Mouse (Mus musculus): ENCODE measurements at regions not wholly inside any gene's neighbourhood (a gene's known extent, or its start where the extent isn't known, plus 50 kb on each side); places are given as distances from the start of the nearest gene placed in this dataset.

DNA sequence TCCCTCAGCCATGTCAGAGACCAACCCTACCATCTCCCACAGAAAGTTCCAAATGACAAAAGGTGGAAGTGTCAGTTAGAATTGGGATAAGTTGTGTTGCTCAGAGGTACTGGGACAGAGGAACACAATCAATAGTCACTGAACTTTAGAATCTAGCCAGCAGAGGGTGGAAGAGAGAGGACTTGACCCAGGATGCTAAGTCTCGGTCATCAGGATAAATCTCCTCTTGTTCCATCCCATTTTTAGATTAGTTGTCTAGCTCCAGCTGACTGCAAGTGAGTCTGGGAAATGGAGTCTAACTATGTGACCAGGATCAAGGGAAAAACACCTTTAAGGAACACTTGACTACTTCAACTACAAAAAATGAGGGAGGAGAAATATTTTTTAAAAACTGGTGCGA, 91.5 kb downstream of the Fam84b start:
- intact Hi-C loops (cut with DNase I) = loop anchor here (2.0 kb wide), 1 partner anchor 61 kb away; no protein-coding TSS in a partner anchor
- peak in 1 of 2 experiments; percentile 4 for DNase-seq

DNA sequence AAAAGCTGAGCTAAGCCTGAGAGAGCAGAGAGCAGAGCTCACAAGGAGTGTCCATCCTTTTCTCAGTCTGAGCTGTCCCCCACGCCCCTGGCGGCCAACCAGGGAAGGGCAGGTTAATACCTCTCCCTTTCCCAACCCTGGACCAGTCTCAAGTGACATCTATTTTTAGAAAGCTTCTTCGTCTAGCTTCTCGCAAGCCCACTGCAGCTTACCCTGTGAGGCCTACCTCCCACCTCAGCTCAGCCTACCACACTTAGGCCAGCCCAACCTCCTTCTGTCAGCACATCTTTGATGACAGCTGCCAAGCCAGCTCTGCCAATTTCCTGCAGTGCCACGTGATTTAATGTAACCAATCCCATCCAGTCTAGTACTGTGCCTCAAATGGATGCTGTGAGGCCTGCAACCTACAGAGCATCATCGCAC, 93.6 kb downstream of the Fam84b start:
- DNase-seq = peak; percentile 57 to 69
- intact Hi-C loops (cut with DNase I) = loop anchor here (2.0 kb wide), 1 partner anchor 337 kb away; no protein-coding TSS in a partner anchor

DNA sequence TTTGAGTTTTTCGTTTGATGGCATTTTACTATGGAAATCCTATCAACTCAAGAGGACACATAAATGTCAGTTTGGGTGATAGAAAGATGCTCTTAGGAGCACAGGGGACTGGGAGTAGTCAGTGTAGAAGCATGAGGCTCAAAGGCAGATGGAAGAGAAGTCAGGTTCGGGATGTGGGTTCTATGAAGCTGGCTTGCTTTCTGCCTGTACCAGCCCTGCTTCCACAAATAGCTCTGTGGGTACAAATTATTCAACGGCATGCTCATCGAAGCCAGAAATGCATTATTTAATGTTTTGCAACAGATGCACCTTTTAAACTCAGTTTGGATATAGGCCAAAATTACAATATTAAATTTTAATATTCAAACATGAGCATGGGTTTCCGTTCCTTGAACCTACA, 99.3 kb downstream of the Fam84b start:
- intact Hi-C loops (cut with DNase I) = no loop called here
- no peak for DNase-seq

DNA sequence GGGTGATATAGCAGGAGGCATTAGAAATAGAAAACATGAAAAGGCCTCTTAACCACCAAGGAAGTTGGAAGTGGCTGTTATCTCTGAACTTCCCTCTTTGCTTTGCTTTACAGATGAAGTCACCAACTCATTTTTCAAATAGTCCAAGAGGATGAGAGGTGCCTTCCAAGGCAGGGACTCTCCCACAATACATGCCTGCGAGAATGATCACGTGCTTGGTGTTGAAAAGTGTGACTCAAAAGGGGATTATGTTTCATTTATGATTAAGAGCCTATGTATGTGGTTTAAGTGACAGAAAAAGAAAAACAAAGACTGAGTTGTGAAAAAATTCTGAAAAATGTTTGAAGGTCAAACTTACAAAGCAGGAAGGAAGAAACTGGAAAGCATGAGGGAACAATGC, 114.0 kb downstream of the Fam84b start:
- no peak for DNase-seq
- intact Hi-C loops (cut with DNase I) = no loop called here

GRCm38 (mm10) chr15:60738258-60738657, 115.3 kb downstream of the Fam84b start:
- intact Hi-C loops (cut with DNase I) = no loop called here

DNA sequence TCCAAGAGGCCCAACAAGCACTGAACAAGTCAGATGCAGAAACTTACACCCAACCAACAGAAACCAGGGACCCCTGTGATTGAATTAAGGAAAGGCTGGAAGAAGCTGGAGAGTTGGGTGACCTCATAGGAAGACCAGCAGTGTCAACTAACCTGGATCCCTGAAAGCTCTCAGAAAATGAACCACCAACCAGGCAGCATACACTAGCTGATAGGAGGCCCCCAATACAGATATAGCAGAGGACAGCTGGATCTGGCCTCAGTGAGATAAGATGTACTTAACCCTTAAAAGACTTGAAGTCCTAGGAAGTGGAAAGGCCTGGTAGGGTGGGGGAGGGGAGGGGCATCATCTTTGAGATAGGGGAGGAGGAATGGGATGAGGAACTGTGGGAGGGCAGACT, 121.2 kb downstream of the Fam84b start:
- DNase-seq = no peak
- intact Hi-C loops (cut with DNase I) = no loop called here

More at GRCm38 (mm10) chr15:60738258-60738657, 115.3 kb downstream of the Fam84b start:
- no peak for DNase-seq

DNA sequence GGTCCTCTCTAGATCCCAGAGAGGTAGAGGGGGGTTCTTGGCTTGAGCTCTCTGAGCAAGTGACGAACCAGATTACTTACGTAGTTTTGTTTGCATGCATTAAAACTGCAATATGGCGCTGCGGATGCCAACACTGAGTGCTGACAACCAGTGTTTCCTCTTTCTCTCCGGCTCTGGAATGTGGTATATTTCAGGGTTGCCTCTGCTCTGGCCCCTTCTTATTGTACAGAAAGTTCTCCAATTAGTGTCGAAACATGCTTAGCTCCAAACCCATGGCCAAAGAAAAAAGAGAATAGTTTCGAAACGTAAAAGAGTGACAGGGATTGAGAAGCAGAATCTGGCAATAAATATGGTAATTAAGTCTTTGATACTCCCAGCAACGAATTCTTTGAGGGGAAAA, 124.8 kb downstream of the Fam84b start:
- DNase-seq = no peak
- intact Hi-C loops (cut with DNase I) = no loop called here

DNA sequence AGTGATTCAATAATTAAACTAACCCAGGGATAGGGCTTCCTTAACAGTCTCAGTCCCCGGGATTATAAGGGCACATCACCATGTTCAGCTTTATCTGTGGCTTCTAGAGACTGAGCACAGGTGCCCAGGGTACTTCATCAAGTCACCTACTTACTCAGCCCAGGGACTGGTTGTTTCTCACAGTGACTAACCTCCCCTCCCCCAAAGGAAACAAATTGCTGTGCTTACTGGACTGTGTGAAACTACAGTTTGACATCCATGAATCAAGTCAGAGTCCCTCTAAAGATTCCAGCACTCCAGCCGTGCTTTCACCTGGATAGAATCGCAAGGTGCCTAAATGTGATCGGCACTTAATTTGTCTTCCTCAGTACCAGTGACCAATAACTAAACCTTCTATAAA, 125.2 kb downstream of the Fam84b start:
- no peak for DNase-seq
- intact Hi-C loops (cut with DNase I) = no loop called here

- intact Hi-C loops (cut with DNase I) = no loop called here
- peak in 1 of 2 experiments; percentile 5 for DNase-seq
These were observed 134.2 kb downstream of the Fam84b start for GRCm38 (mm10) chr15:60719332-60719731.

GRCm38 (mm10) chr15:60708678-60709077, 144.9 kb downstream of the Fam84b start:
- no peak for DNase-seq
- intact Hi-C loops (cut with DNase I) = no loop called here

DNA sequence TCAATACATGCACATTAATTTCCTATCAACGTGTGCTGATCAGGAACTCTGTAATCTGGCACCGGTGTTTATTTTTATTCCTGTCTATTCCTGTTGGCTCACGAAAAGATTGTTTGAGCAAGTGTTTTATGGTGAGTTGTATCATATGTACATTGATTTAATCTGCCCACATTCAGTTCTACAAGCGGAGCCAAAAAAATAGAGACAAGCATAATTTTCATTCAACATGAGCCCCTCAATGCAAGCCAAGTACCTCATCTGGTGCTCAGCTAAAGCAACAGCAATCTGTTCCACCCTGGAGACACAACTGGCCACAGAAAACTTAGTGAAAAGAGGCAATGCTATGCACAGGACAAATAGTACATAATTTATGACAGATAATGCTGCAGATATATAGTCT, 147.6 kb downstream of the Fam84b start:
- no peak for DNase-seq
- intact Hi-C loops (cut with DNase I) = no loop called here

DNA sequence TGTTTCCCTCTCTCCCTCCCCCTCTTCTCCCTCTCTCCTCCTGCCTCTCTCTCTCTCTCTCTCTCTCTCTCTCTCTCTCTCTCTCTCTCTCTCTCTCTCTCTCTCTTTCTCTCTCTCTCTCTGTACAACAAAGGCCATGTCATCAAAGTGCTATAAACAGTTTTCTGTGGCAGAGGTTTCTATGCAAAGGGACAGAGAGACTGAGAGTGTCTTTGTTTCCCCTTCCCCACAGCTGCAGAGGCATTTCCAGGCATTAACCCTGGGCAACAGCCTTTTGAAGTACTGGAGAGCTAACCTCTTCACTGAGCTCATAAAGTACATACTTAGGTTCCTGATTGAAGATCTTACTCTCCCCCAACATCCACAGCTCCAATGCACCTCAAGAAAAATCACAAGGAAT, 152.3 kb downstream of the Fam84b start:
- no peak for DNase-seq
- intact Hi-C loops (cut with DNase I) = no loop called here

DNA sequence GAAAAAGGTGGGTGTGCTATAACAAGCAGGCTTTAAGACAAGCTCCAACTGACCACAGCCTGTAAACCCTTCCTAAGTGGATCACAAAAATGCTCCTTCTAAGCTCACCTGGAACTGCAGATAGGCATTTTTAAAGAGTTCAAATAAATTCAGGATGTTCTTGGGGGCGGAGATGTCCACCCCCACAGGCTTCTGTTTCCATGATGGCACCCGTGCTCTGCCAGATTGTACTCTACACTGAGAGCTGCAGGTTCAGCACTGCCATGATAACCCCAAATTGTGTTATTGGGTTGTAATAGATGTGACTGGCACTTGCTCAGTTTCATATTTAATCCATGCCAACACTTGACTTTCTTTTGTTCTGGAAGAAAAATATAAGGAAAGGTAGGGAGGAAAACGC, 158.8 kb downstream of the Fam84b start:
- DNase-seq = no peak
- intact Hi-C loops (cut with DNase I) = loop anchor here (5.0 kb wide), 1 partner anchor 403 kb away; no protein-coding TSS in a partner anchor

DNA sequence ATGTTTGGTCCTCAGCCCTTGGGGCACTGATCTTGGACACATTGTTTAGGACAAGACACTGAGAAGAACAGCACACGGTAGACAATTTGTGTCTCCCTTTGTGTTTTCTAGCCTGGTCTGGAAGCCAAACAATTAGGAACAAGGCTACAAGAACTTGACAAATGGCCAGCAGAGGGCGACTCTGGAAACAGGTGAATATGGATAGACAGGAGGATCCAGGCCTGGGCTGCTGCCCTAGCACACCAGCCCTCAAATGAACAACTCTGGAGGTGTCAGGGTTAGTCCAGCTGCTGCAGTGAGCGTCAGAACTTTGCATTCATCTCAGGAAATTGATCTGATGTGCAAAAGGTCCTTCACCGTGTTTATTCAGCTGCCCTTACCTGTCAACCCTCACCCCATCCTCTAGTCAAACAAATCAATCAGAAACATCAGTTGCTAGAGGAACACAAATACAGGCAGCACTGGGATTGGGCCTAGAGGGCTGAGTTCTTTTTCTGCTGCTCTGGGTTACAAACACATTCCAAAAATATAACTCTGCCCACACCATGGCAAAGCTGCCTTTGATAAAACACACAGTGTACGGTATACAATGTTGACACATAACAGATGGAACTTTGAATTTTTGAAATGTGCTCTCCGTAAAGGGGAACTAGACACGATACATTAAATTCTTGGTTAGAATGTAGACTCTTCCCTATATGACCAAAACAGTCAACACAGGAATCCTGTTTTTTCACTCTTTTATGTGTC, 159.7 kb downstream of the Fam84b start:
- DNase-seq = peak in 1 of 2 experiments; percentile 15
- intact Hi-C loops (cut with DNase I) = loop anchor here (5.0 kb wide), 1 partner anchor 403 kb away; no protein-coding TSS in a partner anchor

GRCm38 (mm10) chr15:60692718-60693597, 160.6 kb downstream of the Fam84b start:
- DNase-seq = no peak
- intact Hi-C loops (cut with DNase I) = loop anchor here (5.0 kb wide), 1 partner anchor 404 kb away; no protein-coding TSS in a partner anchor

DNA sequence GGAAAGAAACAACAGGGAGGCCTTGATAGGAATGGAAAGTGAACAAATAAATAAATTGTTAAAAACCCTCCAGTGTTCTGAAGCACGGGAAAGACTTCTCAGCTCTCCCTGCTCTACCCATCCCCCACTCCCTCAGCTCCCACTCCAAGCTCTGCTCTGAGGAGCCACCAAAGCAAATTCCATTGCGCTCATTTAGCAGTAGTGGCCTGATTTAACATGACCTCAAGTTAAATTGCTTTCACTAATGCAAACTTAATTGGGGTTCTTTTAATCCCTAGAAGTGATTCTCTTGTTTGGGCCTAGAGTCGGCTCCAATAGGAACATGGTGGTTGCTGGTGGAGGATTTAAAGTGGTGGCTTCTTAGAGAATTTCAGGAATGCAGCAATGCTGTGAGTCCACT, 161.4 kb downstream of the Fam84b start:
- no peak for DNase-seq
- intact Hi-C loops (cut with DNase I) = loop anchor here (5.0 kb wide), 1 partner anchor 405 kb away; no protein-coding TSS in a partner anchor

GRCm38 (mm10) chr15:60677397-60677796, 176.2 kb downstream of the Fam84b start:
- no peak for DNase-seq
- intact Hi-C loops (cut with DNase I) = no loop called here

GRCm38 (mm10) chr15:60657572-60657971, 196.0 kb downstream of the Fam84b start:
- intact Hi-C loops (cut with DNase I) = no loop called here
- no peak for DNase-seq

GRCm38 (mm10) chr15:60655113-60655512, 198.5 kb downstream of the Fam84b start:
- intact Hi-C loops (cut with DNase I) = no loop called here
- no peak for DNase-seq

- no peak for DNase-seq
- intact Hi-C loops (cut with DNase I) = no loop called here
These were observed 204.3 kb downstream of the Fam84b start for GRCm38 (mm10) chr15:60649252-60649651.

- intact Hi-C loops (cut with DNase I) = no loop called here
- DNase-seq = no peak
These were observed 211.8 kb downstream of the Fam84b start for GRCm38 (mm10) chr15:60641770-60642169.

Measured in heart, postnatal 14 days (tissue).